Mouse (Mus musculus): Measurements from ENCODE around the gene Ccnb1. TPM values are rescaled to one million over a fixed set of nuclear protein-coding genes. Genes with fewer than 3 reads are reported as not detected.

Gene Ccnb1
- 188 and 214 TPM in 2 replicates for polyA plus RNA-seq (2014; fragmentation: Nextera tagmentation; extraction: Ambion mirVana)

- Histone ChIP-seq H3K4me2 (ENCODE audit: low read length) (peak within 1 kb of the TSS; percentile 93), H3K4me3 (ENCODE audit: control insufficient read depth in 1 of 2, insufficient read depth in 1 of 2, low read depth in 1 of 2, low read length in 2 of 2) (peak within 1 kb of the TSS; percentile 81 to 94), H3K36me3 (ENCODE audit: control insufficient read depth, insufficient read depth, low read length) (peaks cover 36% of the 10 kb centered on the region), H3K9ac (ENCODE audit: low read length) (peak within 1 kb of the TSS; percentile 91), H3K27me3 (ENCODE audit: control insufficient read depth, insufficient read depth, low read length) (no peaks in the 10 kb centered on the region), H3K9me3 (ENCODE audit: control insufficient read depth, low read length) (no peaks in the 10 kb centered on the region), H3K27ac (replicated peaks in 1 of 2; ENCODE audit: control insufficient read depth in 1 of 2, insufficient read depth in 1 of 2, low read depth in 2 of 2, low read length in 2 of 2) (peak within 1 kb of the TSS; percentile 48 to 65), H3K4me1 (ENCODE audit: control insufficient read depth in 2 of 2, insufficient read depth in 2 of 2, low read length in 2 of 2) (peaks cover 5 to 31% of the 10 kb centered on the region in 2 experiments)
- peak; percentile 94 for ATAC-seq (ENCODE audit: insufficient number of reproducible peaks, insufficient read depth, low FRiP score, low read depth)
- WGBS, result under 1% methylated on average over 34 of the region's 35 CpGs
Observed at GRCm38 (mm10) chr13:100786414-100786867, at the start of gene Ccnb1. TSS of gene Ccnb1 (minus strand) at chr13:100786570.

GRCm38 (mm10) chr13:100834777-100835176, 48.4 kb upstream of the Ccnb1 start:
- Histone ChIP-seq H3K36me3 (ENCODE audit: control insufficient read depth, insufficient read depth, low read length) (no peaks in the 10 kb centered on the region), H3K27ac (replicated peaks in 1 of 2; ENCODE audit: control insufficient read depth in 1 of 2, insufficient read depth in 1 of 2, low read depth in 2 of 2, low read length in 2 of 2) (no peak overlapping the region), H3K27me3 (ENCODE audit: control insufficient read depth, insufficient read depth, low read length) (no peaks in the 10 kb centered on the region), H3K9ac (ENCODE audit: low read length) (no peak overlapping the region), H3K4me3 (ENCODE audit: control insufficient read depth in 1 of 2, insufficient read depth in 1 of 2, low read depth in 1 of 2, low read length in 2 of 2) (no peak overlapping the region), H3K4me2 (ENCODE audit: low read length) (no peak overlapping the region), H3K4me1 (ENCODE audit: control insufficient read depth in 2 of 2, insufficient read depth in 2 of 2, low read length in 2 of 2) (peaks cover 3 to 17% of the 10 kb centered on the region in 2 experiments; a peak in 2 of 4 replicates), H3K9me3 (ENCODE audit: control insufficient read depth, low read length) (no peaks in the 10 kb centered on the region)
- no peak for ATAC-seq (ENCODE audit: insufficient number of reproducible peaks, insufficient read depth, low FRiP score, low read depth)

- H3K4me1 ChIP-seq (ENCODE audit: control insufficient read depth in 2 of 2, insufficient read depth in 2 of 2, low read length in 2 of 2), result peaks cover 3 to 17% of the 10 kb centered on the region in 2 experiments; a peak in 2 of 4 replicates
- H3K4me3 ChIP-seq (ENCODE audit: control insufficient read depth in 1 of 2, insufficient read depth in 1 of 2, low read depth in 1 of 2, low read length in 2 of 2), result peak overlapping the region in 1 of 2 experiments; percentile 99; a peak in 2 of 4 replicates
- ATAC-seq (ENCODE audit: insufficient number of reproducible peaks, insufficient read depth, low FRiP score, low read depth), result no peak
- no peaks in the 10 kb centered on the region for H3K36me3 ChIP-seq (ENCODE audit: control insufficient read depth, insufficient read depth, low read length)
- 50% methylated on average over 6 of the region's 6 CpGs for WGBS
- H3K4me2 ChIP-seq (ENCODE audit: low read length), result peak overlapping the region; percentile 83
- H3K9me3 ChIP-seq (ENCODE audit: control insufficient read depth, low read length), result no peaks in the 10 kb centered on the region
- H3K27ac ChIP-seq (replicated peaks in 1 of 2; ENCODE audit: control insufficient read depth in 1 of 2, insufficient read depth in 1 of 2, low read depth in 2 of 2, low read length in 2 of 2), result no peak overlapping the region
- H3K9ac ChIP-seq (ENCODE audit: low read length), result no peak overlapping the region
- H3K27me3 ChIP-seq (ENCODE audit: control insufficient read depth, insufficient read depth, low read length), result no peaks in the 10 kb centered on the region
Observed at GRCm38 (mm10) chr13:100833640-100834002, 47.3 kb upstream of the Ccnb1 start.

GRCm38 (mm10) chr13:100832741-100833639, 46.6 kb upstream of the Ccnb1 start, which contains the start of gene Slc30a5:
TSS of gene Slc30a5 (minus strand) at chr13:100833427.
- peak; percentile 97 for ATAC-seq (ENCODE audit: insufficient number of reproducible peaks, insufficient read depth, low FRiP score, low read depth)
- WGBS, result under 1% methylated on average over 72 of the region's 94 CpGs
- peaks cover 4% of the 10 kb centered on the region for H3K36me3 ChIP-seq (ENCODE audit: control insufficient read depth, insufficient read depth, low read length)
- no peaks in the 10 kb centered on the region for H3K9me3 ChIP-seq (ENCODE audit: control insufficient read depth, low read length)
- H3K4me3 ChIP-seq (ENCODE audit: control insufficient read depth in 1 of 2, insufficient read depth in 1 of 2, low read depth in 1 of 2, low read length in 2 of 2), result peak within 1 kb of the TSS; percentile 58 to 99
- H3K27ac ChIP-seq (replicated peaks in 1 of 2; ENCODE audit: control insufficient read depth in 1 of 2, insufficient read depth in 1 of 2, low read depth in 2 of 2, low read length in 2 of 2), result peak within 1 kb of the TSS; percentile 67 to 94
- H3K4me1 ChIP-seq (ENCODE audit: control insufficient read depth in 2 of 2, insufficient read depth in 2 of 2, low read length in 2 of 2), result peaks cover 3 to 17% of the 10 kb centered on the region in 2 experiments; a peak in 2 of 4 replicates
- peak within 1 kb of the TSS; percentile 83 for H3K4me2 ChIP-seq (ENCODE audit: low read length)
- H3K9ac ChIP-seq (ENCODE audit: low read length), result peak within 1 kb of the TSS; percentile 99
- no peaks in the 10 kb centered on the region for H3K27me3 ChIP-seq (ENCODE audit: control insufficient read depth, insufficient read depth, low read length)

GRCm38 (mm10) chr13:100832188-100832587, 45.8 kb upstream of the Ccnb1 start:
- ATAC-seq (ENCODE audit: insufficient number of reproducible peaks, insufficient read depth, low FRiP score, low read depth), result no peak
- Histone ChIP-seq H3K4me2 (ENCODE audit: low read length) (peak overlapping the region; percentile 83), H3K4me3 (ENCODE audit: control insufficient read depth in 1 of 2, insufficient read depth in 1 of 2, low read depth in 1 of 2, low read length in 2 of 2) (peak overlapping the region; percentile 58 to 99), H3K27ac (replicated peaks in 1 of 2; ENCODE audit: control insufficient read depth in 1 of 2, insufficient read depth in 1 of 2, low read depth in 2 of 2, low read length in 2 of 2) (peak overlapping the region; percentile 67 to 94; a peak in 3 of 4 replicates), H3K36me3 (ENCODE audit: control insufficient read depth, insufficient read depth, low read length) (peaks cover 12% of the 10 kb centered on the region), H3K27me3 (ENCODE audit: control insufficient read depth, insufficient read depth, low read length) (no peaks in the 10 kb centered on the region), H3K9ac (ENCODE audit: low read length) (peak overlapping the region; percentile 99), H3K4me1 (ENCODE audit: control insufficient read depth in 2 of 2, insufficient read depth in 2 of 2, low read length in 2 of 2) (peaks cover 3 to 17% of the 10 kb centered on the region in 2 experiments; a peak in 2 of 4 replicates), H3K9me3 (ENCODE audit: control insufficient read depth, low read length) (no peaks in the 10 kb centered on the region)
- 1% methylated on average over 8 of the region's 8 CpGs for WGBS

GRCm38 (mm10) chr13:100831123-100831522, 44.8 kb upstream of the Ccnb1 start:
- H3K4me1 ChIP-seq (ENCODE audit: control insufficient read depth in 2 of 2, insufficient read depth in 2 of 2, low read length in 2 of 2), result peaks cover 3 to 17% of the 10 kb centered on the region in 2 experiments; a peak in 2 of 4 replicates
- peak overlapping the region; percentile 83 for H3K4me2 ChIP-seq (ENCODE audit: low read length)
- H3K27me3 ChIP-seq (ENCODE audit: control insufficient read depth, insufficient read depth, low read length), result no peaks in the 10 kb centered on the region
- no peak for ATAC-seq (ENCODE audit: insufficient number of reproducible peaks, insufficient read depth, low FRiP score, low read depth)
- no peak overlapping the region; the same call in 1 of the 2 replicates for H3K9ac ChIP-seq (ENCODE audit: low read length)
- H3K27ac ChIP-seq (replicated peaks in 1 of 2; ENCODE audit: control insufficient read depth in 1 of 2, insufficient read depth in 1 of 2, low read depth in 2 of 2, low read length in 2 of 2), result no peak overlapping the region
- 83% methylated on average over 6 of the region's 6 CpGs for WGBS
- no peak overlapping the region for H3K4me3 ChIP-seq (ENCODE audit: control insufficient read depth in 1 of 2, insufficient read depth in 1 of 2, low read depth in 1 of 2, low read length in 2 of 2)
- no peaks in the 10 kb centered on the region for H3K9me3 ChIP-seq (ENCODE audit: control insufficient read depth, low read length)
- H3K36me3 ChIP-seq (ENCODE audit: control insufficient read depth, insufficient read depth, low read length), result peaks cover 21% of the 10 kb centered on the region

GRCm38 (mm10) chr13:100825627-100826410, 39.4 kb upstream of the Ccnb1 start:
- H3K9ac ChIP-seq (ENCODE audit: low read length), result no peak overlapping the region
- H3K4me2 ChIP-seq (ENCODE audit: low read length), result no peak overlapping the region
- WGBS, result 92% methylated on average over 9 of the region's 9 CpGs
- no peaks in the 10 kb centered on the region for H3K9me3 ChIP-seq (ENCODE audit: control insufficient read depth, low read length)
- no peak for ATAC-seq (ENCODE audit: insufficient number of reproducible peaks, insufficient read depth, low FRiP score, low read depth)
- no peak overlapping the region for H3K4me3 ChIP-seq (ENCODE audit: control insufficient read depth in 1 of 2, insufficient read depth in 1 of 2, low read depth in 1 of 2, low read length in 2 of 2)
- peaks cover 74% of the 10 kb centered on the region for H3K36me3 ChIP-seq (ENCODE audit: control insufficient read depth, insufficient read depth, low read length)
- H3K4me1 ChIP-seq (ENCODE audit: control insufficient read depth in 2 of 2, insufficient read depth in 2 of 2, low read length in 2 of 2), result peaks cover 0 to 4% of the 10 kb centered on the region in 2 experiments; a peak in 1 of 4 replicates
- no peak overlapping the region for H3K27ac ChIP-seq (replicated peaks in 1 of 2; ENCODE audit: control insufficient read depth in 1 of 2, insufficient read depth in 1 of 2, low read depth in 2 of 2, low read length in 2 of 2)
- H3K27me3 ChIP-seq (ENCODE audit: control insufficient read depth, insufficient read depth, low read length), result no peaks in the 10 kb centered on the region

Measured in heart, embryonic 14.5 days (tissue).